Mouse (Mus musculus): ENCODE measurements at regions not wholly inside any gene's neighbourhood (a gene's known extent, or its start where the extent isn't known, plus 50 kb on each side); places are given as distances from the start of the nearest gene placed in this dataset.
"Not testable (repeated sequence)": the region's sequence is repeated elsewhere in the genome, so short reads cannot be mapped to it uniquely, and the experiment has no call there.

- peak; percentile 16 to 21 for DNase-seq
Measured at GRCm38 (mm10) chr11:24297763-24298162, 219.9 kb downstream of the Bcl11a start.

GRCm38 (mm10) chr11:24300351-24300750 is 222.5 kb downstream of the Bcl11a start:
- no peak for DNase-seq

- DNase-seq, result no peak
Measured at GRCm38 (mm10) chr11:24301201-24301600, 223.3 kb downstream of the Bcl11a start.

- DNase-seq, result peak; percentile 37 to 41
Measured at GRCm38 (mm10) chr11:24305145-24305553, 227.3 kb downstream of the Bcl11a start.

- peak; percentile 26 to 30 for DNase-seq
Measured at GRCm38 (mm10) chr11:24305691-24306090, 227.8 kb downstream of the Bcl11a start.

- DNase-seq, result no peak
Measured at GRCm38 (mm10) chr11:24306101-24306500, 228.2 kb downstream of the Bcl11a start.

GRCm38 (mm10) chr11:24307601-24308252 is 229.9 kb downstream of the Bcl11a start:
- no peak for DNase-seq

GRCm38 (mm10) chr11:24308253-24308633 is 230.4 kb downstream of the Bcl11a start:
- DNase-seq, result no peak

GRCm38 (mm10) chr11:24314046-24314445 is 236.2 kb downstream of the Bcl11a start:
- no peak for DNase-seq

GRCm38 (mm10) chr11:24315582-24315981 is 237.7 kb downstream of the Bcl11a start:
- no peak for DNase-seq

- DNase-seq, result no peak
Measured at GRCm38 (mm10) chr11:24316198-24316597, 238.3 kb downstream of the Bcl11a start.

GRCm38 (mm10) chr11:24317989-24318735 is 240.3 kb downstream of the Bcl11a start:
- DNase-seq, result no peak

GRCm38 (mm10) chr11:24319222-24319621 is 241.4 kb downstream of the Bcl11a start:
- DNase-seq, result no peak

- DNase-seq, result not testable (repeated sequence)
Measured at GRCm38 (mm10) chr11:24322412-24322811, 244.6 kb downstream of the Bcl11a start.

GRCm38 (mm10) chr11:24328481-24328880 is 250.6 kb downstream of the Bcl11a start:
- DNase-seq, result no peak

GRCm38 (mm10) chr11:24330366-24331124 is 252.7 kb downstream of the Bcl11a start:
- no peak for DNase-seq

- DNase-seq, result peak in 1 of 2 experiments; percentile 21
Measured at GRCm38 (mm10) chr11:24332241-24332640, 254.4 kb downstream of the Bcl11a start.

GRCm38 (mm10) chr11:24333111-24333510 is 255.3 kb downstream of the Bcl11a start:
- DNase-seq, result no peak

GRCm38 (mm10) chr11:24335256-24335655 is 257.4 kb downstream of the Bcl11a start:
- no peak for DNase-seq

- no peak for DNase-seq
Measured at GRCm38 (mm10) chr11:24338111-24338510, 260.3 kb downstream of the Bcl11a start.

- no peak for DNase-seq
Measured at GRCm38 (mm10) chr11:24339061-24339460, 261.2 kb downstream of the Bcl11a start.

GRCm38 (mm10) chr11:24340677-24341076 is 262.8 kb downstream of the Bcl11a start:
- DNase-seq, result no peak

- no peak for DNase-seq
Measured at GRCm38 (mm10) chr11:24341650-24342049, 263.8 kb downstream of the Bcl11a start.

GRCm38 (mm10) chr11:24342176-24342575 is 264.3 kb downstream of the Bcl11a start:
- peak in 1 of 2 experiments; percentile 3 for DNase-seq

All from B cell, adult 2 months (primary cell).